Mouse (Mus musculus) left cerebral cortex, adult 8-10 months (tissue): ENCODE measurements around the gene H2-DMb1. TPM values are rescaled to one million over a fixed set of nuclear protein-coding genes. Genes with fewer than 3 reads are reported as not detected.

ENCODE experiments used
- DNase-seq, 2 experiments: peaks; one replicate each; pipeline ENCODE4 v3.0.0; 2022; ENCODE audit warnings: low spot score in 2 of 2
- total RNA-seq, 4 experiments: library from RNA; stranded (reverse); gene quantifications; 2 replicates each; pipeline ENCODE4 v1.2.4; 2022

H2-DMb1 gene
- total RNA-seq, 4 experiments from 2014 or later, result 2.2 to 7.1 (median 3.5) TPM

- no peak for DNase-seq
Observed at GRCm38 (mm10) chr17:34207866-34208265, 55.0 kb downstream of the H2-DMb1 start.

GRCm38 (mm10) chr17:34208421-34208820 lies 55.5 kb downstream of the H2-DMb1 start:
- DNase-seq, result no peak

GRCm38 (mm10) chr17:34209680-34210079 lies 56.8 kb downstream of the H2-DMb1 start:
- no peak for DNase-seq

Other genes starting within 250 kb of the H2-DMb1 start
- 1 to 10 TPM in 2 of 4 experiments, not detected in 2; 1.3 to 1.6 TPM for gene Platr17, start 247.9 kb upstream of the H2-DMb1 start, total RNA-seq
- gene Daxx, start 243.7 kb upstream of the H2-DMb1 start, total RNA-seq, result 10 to 100 TPM; 24.0 to 31.9 (median 27.1) TPM
- 10 to 100 TPM; 53.0 to 74.3 (median 56.5) TPM for gene Tapbp, start 237.2 kb upstream of the H2-DMb1 start, total RNA-seq
- gene Zbtb22, start 237.2 kb upstream of the H2-DMb1 start, total RNA-seq, result 10 to 100 TPM; 36.8 to 44.6 (median 41.3) TPM
- gene Rgl2, start 223.5 kb upstream of the H2-DMb1 start, total RNA-seq, result 10 to 100 TPM; 48.9 to 73.4 (median 60.6) TPM
- gene Pfdn6, start 212.7 kb upstream of the H2-DMb1 start, total RNA-seq, result 100 to 1,000 TPM in 1 of 4 experiments, 10 to 100 TPM in 3; 81.6 to 112 (median 95.7) TPM
- gene Wdr46, start 212.4 kb upstream of the H2-DMb1 start, total RNA-seq, result 10 to 100 TPM; 10.9 to 14.7 (median 13.7) TPM
- 1 to 10 TPM; 5.8 to 6.9 (median 6.2) TPM for gene B3galt4, start 201.6 kb upstream of the H2-DMb1 start, total RNA-seq
- gene Vps52, start 197.3 kb upstream of the H2-DMb1 start, total RNA-seq, result 10 to 100 TPM; 70.6 to 79.6 (median 72.8) TPM
- 100 to 1,000 TPM; 328 to 351 (median 339) TPM for gene Rps18, start 197.1 kb upstream of the H2-DMb1 start, total RNA-seq
- gene H2-K1, start 152.7 kb upstream of the H2-DMb1 start, total RNA-seq, result 10 to 100 TPM; 31.2 to 66.9 (median 50.2) TPM
- gene Ring1, start 128.4 kb upstream of the H2-DMb1 start, total RNA-seq, result 10 to 100 TPM; 31.4 to 43.5 (median 36.1) TPM
- gene H2-Ke6, start 125.0 kb upstream of the H2-DMb1 start, total RNA-seq, result 10 to 100 TPM; 45.6 to 50.2 (median 46.4) TPM
- gene Slc39a7, start 121.4 kb upstream of the H2-DMb1 start, total RNA-seq, result 10 to 100 TPM; 91.2 to 98.6 (median 95.0) TPM
- 10 to 100 TPM; 72.8 to 87.6 (median 78.1) TPM for gene Rxrb, start 121.3 kb upstream of the H2-DMb1 start, total RNA-seq
- gene Col11a2, start 113.6 kb upstream of the H2-DMb1 start, total RNA-seq, result 10 to 100 TPM; 12.6 to 18.0 (median 16.8) TPM
- 1 to 10 TPM in 2 of 4 experiments, under 1 TPM in 1, not detected in 1; 0.44 to 2.2 (median 1.7) TPM for gene H2-Oa, start 60.7 kb upstream of the H2-DMb1 start, total RNA-seq
- gene H2-DMa, start 33.5 kb upstream of the H2-DMb1 start, total RNA-seq, result 10 to 100 TPM; 20.7 to 35.3 (median 30.7) TPM
- gene Brd2, start 30.4 kb upstream of the H2-DMb1 start, total RNA-seq, result 100 to 1,000 TPM; 181 to 210 (median 190) TPM
- 1 to 10 TPM in 3 of 4 experiments, under 1 TPM in 1; 0.84 to 3.5 (median 2.0) TPM for gene H2-DMb2, start 9.8 kb upstream of the H2-DMb1 start, total RNA-seq
- 1 to 10 TPM; 3.0 to 8.6 (median 4.6) TPM for gene Tap1, start 34.5 kb downstream of the H2-DMb1 start, total RNA-seq
- gene Psmb9, start 34.7 kb downstream of the H2-DMb1 start, total RNA-seq, result 1 to 10 TPM; 2.6 to 3.2 (median 3.0) TPM
- 10 to 100 TPM in 1 of 4 experiments, 1 to 10 TPM in 3; 4.0 to 12.1 (median 7.1) TPM for gene Psmb8, start 44.6 kb downstream of the H2-DMb1 start, total RNA-seq
- 10 to 100 TPM; 10.2 to 18.0 (median 16.3) TPM for gene Tap2, start 50.5 kb downstream of the H2-DMb1 start, total RNA-seq
- 1 to 10 TPM in 2 of 4 experiments, under 1 TPM in 2; 0.54 to 1.3 (median 0.90) TPM for gene H2-Ob, start 85.8 kb downstream of the H2-DMb1 start, total RNA-seq
- 10 to 100 TPM in 2 of 4 experiments, 1 to 10 TPM in 2; 2.4 to 30.3 (median 11.7) TPM for gene H2-Ab1, start 104.6 kb downstream of the H2-DMb1 start, total RNA-seq
- 10 to 100 TPM in 2 of 4 experiments, 1 to 10 TPM in 2; 3.4 to 37.3 (median 13.3) TPM for gene H2-Aa, start 134.8 kb downstream of the H2-DMb1 start, total RNA-seq
- gene H2-Eb1, start 152.8 kb downstream of the H2-DMb1 start, total RNA-seq, result 10 to 100 TPM in 2 of 4 experiments, 1 to 10 TPM in 2; 2.7 to 26.0 (median 9.3) TPM
- not detected for gene H2-Eb2, start 172.6 kb downstream of the H2-DMb1 start, total RNA-seq
- under 1 TPM; 0.49 to 0.82 (median 0.63) TPM for gene Btnl2, start 201.8 kb downstream of the H2-DMb1 start, total RNA-seq
- not detected for gene Btnl1, start 224.1 kb downstream of the H2-DMb1 start, total RNA-seq
- gene BC051142, start 245.7 kb downstream of the H2-DMb1 start, total RNA-seq, result 1 to 10 TPM; 3.3 to 5.1 (median 4.3) TPM